Mouse (Mus musculus): ENCODE measurements around the gene Dnmbp.

Dnmbp gene

GRCm38 (mm10) chr19:43914986-43915385 is 25.0 kb downstream of the Dnmbp start:
- DNase-seq (ENCODE audit: low read depth in 2 of 2, low spot score in 2 of 2), result no peak

- DNase-seq (ENCODE audit: low read depth in 2 of 2, low spot score in 2 of 2), result no peak
These were observed 27.1 kb downstream of the Dnmbp start for GRCm38 (mm10) chr19:43912775-43913486.

DNA sequence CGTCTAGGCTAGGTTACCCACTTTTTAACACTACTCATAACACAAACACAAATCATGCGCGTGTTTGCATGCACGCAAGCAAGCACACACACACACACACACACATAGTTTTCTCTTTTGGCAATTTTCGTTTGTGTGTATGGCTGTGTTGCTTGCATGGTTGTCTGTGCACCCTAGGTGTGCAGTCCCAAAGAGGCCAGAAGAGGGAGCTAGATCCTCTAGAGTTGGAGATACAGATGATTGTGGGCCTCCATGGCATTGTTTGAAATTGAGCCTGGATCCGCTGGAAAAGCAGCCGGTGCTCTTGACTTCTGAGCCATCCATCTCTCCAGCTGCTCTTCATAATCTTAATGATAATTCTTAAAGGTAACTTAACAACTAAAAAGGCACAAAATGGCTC is 33.5 kb downstream of the Dnmbp start:
- no peak for DNase-seq (ENCODE audit: low read depth in 2 of 2, low spot score in 2 of 2)

DNA sequence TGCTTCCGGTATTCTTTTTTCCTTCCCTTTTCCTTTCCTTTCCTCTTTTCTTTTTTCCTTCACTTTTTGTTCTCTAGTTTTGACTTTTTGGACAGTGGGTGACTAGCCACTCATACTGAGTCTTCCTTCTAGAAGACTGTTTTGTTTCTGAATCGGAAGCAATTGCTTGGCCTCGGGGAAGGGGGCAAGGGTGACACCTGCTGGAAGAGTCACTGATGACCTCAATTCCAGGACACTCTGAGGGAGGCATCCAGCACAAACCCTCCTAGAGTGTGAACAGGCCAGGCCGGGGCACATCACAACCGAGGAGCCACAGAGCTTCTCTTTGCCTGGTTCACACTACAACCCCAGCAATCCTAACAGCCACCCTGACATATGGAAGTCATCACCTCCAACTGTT is 34.0 kb downstream of the Dnmbp start:
- DNase-seq (ENCODE audit: low read depth in 2 of 2, low spot score in 2 of 2), result no peak

DNA sequence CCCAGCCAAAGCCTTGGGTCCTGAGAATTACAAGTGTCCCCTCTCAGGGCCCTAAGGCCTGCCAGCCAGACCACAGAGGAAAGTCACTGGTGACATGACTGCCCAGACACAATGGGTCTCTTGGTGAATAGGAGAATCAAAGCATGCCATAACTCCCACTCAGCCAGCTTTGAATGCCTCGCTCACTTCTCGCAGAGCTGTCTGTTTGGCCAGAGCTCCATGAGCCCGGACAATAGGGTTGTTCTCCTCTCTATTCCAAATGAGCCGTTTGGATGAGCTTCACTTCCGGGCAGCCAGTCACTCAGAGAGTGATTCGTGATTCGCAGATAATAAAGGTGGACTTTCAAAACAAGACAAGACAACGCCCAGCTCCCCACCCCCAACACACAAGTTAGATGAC is 34.9 kb downstream of the Dnmbp start:
- no peak for DNase-seq (ENCODE audit: low read depth in 2 of 2, low spot score in 2 of 2)

GRCm38 (mm10) chr19:43904327-43904726 is 35.7 kb downstream of the Dnmbp start:
- DNase-seq (ENCODE audit: low read depth in 2 of 2, low spot score in 2 of 2), result no peak

- no peak for DNase-seq (ENCODE audit: low read depth in 2 of 2, low spot score in 2 of 2)
These were observed 37.1 kb downstream of the Dnmbp start for GRCm38 (mm10) chr19:43902887-43903286.

DNA sequence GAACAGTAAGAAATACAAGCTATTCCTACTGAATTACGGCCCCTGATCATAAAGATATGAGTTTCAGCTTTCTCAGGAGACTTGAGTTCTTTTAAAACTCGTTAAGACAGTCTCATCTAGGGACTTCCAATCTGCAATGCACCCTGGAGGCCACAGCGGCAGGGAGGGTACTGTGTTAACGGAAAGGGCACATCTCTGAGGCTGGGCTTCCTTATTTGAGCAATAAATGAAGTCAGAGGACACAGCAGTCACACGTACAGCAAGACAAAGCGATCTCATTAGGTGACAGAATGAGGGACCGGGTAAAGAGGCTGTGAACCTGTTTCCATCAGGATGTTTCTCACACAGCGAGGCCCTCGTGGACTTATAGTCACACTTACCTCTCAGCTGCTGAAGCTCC is 39.3 kb downstream of the Dnmbp start:
- DNase-seq (ENCODE audit: low read depth in 2 of 2, low spot score in 2 of 2), result no peak

GRCm38 (mm10) chr19:43898547-43898946 is 41.4 kb downstream of the Dnmbp start:
- DNase-seq (ENCODE audit: low read depth in 2 of 2, low spot score in 2 of 2), result no peak

DNA sequence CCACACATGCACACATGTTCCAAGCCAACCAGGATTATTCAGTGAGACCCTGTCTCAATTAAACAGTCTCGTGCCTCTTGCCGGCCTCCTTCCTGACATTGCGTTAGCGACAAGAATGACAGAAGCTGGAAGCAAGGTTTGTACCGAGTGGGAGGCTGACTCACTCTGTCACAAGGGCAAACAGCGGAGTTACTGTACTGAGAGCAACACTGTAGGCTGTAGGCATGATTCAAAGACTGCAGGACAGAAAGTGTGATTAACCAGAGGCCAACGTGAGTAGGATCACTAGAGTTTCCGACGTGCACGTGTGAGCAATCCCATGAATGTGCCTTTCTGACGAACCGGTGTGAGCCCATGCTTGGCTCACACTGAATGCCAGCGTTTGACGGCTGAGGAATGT is 43.5 kb downstream of the Dnmbp start:
- no peak for DNase-seq (ENCODE audit: low read depth in 2 of 2, low spot score in 2 of 2)

DNA sequence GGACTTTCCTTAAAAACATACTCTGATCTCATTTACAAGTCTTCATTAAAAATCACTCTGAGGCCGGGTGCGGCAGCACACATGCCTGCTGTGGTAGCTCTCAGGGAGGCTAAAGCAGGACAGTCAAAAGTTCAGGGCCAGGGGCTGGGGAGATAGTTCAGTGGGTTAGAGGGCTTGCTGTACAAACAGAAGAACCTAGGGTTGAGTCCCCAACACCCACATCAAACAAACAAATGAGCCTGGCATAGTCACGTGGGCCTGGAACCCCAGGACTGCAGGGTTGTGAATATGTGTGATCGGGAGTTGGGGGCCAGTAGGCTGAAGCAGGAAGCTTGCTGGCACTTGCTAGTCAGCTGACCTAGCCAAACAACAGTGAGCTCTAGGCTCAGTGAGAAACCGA is 44.0 kb downstream of the Dnmbp start:
- DNase-seq (ENCODE audit: low read depth in 2 of 2, low spot score in 2 of 2), result no peak

- DNase-seq (ENCODE audit: low read depth in 2 of 2, low spot score in 2 of 2), result no peak
These were observed 45.2 kb downstream of the Dnmbp start for GRCm38 (mm10) chr19:43894821-43895220.

DNA sequence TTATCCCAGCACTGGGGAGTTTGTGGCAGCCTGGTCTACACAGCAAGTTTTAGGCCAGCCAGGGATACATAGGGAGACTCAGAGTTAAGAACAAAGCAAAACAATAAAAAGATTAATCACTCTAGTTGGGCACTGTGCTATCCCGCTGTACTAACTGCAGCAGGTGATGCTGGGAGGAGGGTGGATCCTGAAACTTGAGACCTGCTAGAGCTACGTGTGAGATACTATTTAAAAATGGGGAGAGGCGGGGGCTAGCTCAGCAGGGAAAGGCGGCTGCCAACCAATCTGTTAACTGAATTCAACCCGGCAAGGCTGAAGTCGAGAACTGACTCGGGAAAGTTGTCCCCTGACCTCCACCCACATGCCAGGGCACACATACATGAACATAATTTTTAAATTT is 45.9 kb downstream of the Dnmbp start:
- DNase-seq (ENCODE audit: low read depth in 2 of 2, low spot score in 2 of 2), result no peak

DNA sequence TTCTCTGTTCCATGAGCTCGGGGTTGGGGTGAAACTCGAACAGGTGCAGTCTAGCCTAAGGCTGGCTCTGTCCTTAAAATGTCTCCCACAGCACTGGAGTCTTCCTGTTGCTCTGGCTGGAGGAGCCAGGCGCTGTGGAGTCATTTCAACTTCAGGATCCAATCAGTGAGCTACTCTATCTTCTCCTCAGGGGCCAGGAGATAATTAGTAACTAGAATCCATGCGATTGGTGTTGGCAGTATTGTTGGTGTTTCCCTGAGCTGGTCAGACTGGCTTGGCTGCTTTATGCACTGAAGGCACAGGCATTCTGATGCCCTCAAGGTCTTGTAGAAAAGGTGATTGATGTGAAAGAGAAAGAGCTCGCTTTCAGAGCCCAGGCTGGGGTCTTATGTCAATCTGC is 49.5 kb downstream of the Dnmbp start:
- DNase-seq (ENCODE audit: low read depth in 2 of 2, low spot score in 2 of 2), result no peak

GRCm38 (mm10) chr19:43887725-43888124 is 52.3 kb downstream of the Dnmbp start:
- no peak for DNase-seq (ENCODE audit: low read depth in 2 of 2, low spot score in 2 of 2)

GRCm38 (mm10) chr19:43887242-43887641 is 52.7 kb downstream of the Dnmbp start:
- no peak for DNase-seq (ENCODE audit: low read depth in 2 of 2, low spot score in 2 of 2)

DNA sequence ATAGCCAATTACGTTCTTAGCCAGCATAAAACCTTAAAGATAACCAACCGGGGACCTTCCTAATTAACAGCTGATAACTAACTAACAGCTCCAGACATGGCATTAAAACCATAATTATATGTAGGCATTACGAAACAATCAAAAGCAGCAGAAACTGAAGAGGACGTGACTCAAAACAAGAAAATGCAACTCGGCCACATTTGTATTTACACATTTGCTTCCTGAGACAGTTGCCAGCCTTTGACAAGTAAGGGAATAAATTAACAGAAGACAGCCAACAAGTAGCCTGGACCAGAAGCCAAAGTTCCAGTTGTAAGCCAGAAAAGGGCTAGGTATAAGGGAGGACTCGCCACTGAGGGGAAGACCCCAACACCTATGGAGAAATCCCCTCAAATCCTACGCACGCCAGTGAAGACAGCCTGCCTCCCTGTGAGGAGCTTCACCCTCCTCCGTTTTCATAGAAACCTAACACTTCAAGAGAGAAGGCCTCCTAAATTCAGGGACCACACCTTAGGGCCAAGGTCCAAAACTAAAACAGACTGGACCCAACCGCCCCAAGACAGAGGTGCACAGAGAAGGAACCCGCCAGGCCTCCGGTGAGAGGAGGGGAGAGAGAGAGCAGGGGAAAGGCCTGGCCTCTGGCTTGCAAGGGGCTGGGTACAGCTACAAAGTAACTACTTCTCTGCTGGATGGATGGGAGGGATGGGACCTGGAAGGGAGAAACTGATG is 53.5 kb downstream of the Dnmbp start:
- DNase-seq (ENCODE audit: low read depth in 2 of 2, low spot score in 2 of 2), result no peak

GRCm38 (mm10) chr19:43884668-43885498 is 55.1 kb downstream of the Dnmbp start:
- DNase-seq (ENCODE audit: low read depth in 2 of 2, low spot score in 2 of 2), result no peak

DNA sequence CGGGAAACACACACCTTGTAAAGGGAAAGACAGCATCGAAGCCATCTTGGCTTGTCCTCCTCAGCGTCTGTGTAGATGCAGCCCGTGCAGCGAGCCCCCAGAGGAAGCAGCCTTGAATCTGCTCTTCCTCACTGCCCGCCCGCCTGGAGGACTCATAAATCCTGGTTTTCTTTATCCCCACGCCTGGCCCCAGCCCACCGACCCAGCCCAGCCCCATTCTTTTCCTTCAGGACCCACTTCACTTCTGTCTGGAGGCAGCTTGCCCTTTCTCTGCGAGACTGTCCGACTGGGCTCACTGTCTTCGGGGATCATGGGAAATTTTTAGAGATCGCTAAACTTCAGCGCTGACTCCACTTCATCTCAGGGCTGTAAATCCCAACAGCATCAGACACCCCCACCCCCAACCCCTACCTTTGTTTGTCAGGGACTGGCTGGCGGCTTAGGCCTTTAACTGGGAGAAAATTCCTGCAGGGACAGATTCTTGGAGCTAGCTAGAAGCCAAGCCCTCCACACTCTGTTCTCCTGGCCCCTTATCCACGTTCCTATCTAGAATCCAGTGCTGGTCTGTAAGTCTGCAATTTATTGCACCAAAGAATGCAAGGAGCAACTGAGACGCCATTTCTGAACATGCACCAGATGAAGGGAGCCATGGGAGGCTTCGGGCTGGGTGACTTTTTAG is 57.0 kb downstream of the Dnmbp start:
- no peak for DNase-seq (ENCODE audit: low read depth in 2 of 2, low spot score in 2 of 2)

- no peak for DNase-seq (ENCODE audit: low read depth in 2 of 2, low spot score in 2 of 2)
These were observed 58.4 kb downstream of the Dnmbp start for GRCm38 (mm10) chr19:43881615-43882014.

DNA sequence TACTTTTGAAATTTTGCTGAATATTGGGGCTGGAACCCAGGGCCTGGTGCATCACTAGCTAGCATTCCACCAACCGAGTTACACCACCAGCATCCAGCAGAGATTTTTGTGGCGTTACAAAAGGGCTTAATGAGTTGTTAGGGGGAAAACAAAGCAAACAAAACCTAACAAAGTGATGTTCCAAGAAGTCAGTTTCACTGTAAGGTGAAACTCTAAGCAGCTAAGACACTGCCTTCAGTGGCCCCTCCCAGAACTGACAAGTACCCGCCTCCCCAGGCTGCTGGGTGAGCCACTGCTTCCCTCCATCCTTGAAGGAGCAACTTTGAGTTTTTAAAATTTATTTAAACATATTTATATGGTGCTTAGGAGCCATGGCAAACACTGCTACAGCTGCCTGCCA is 59.6 kb downstream of the Dnmbp start:
- no peak for DNase-seq (ENCODE audit: low read depth in 2 of 2, low spot score in 2 of 2)
